Mouse (Mus musculus): ENCODE data around the gene Hhat. TPM values are rescaled to one million over a fixed set of nuclear protein-coding genes. Genes with fewer than 3 reads are reported as not detected.

The Hhat gene
- total RNA-seq, 2 experiments from 2014 or later: not detected

- no peak for ATAC-seq (replicated peaks; ENCODE audit: low FRiP score, poor library complexity, severe bottlenecking)
Observed at GRCm38 (mm10) chr1:192457037-192457436, 314.0 kb downstream of the Hhat start.

- no peak for ATAC-seq (replicated peaks; ENCODE audit: low FRiP score, poor library complexity, severe bottlenecking)
Observed at GRCm38 (mm10) chr1:192454981-192455380, 316.0 kb downstream of the Hhat start.

GRCm38 (mm10) chr1:192454501-192454900, 316.5 kb downstream of the Hhat start:
- no peak for ATAC-seq (replicated peaks; ENCODE audit: low FRiP score, poor library complexity, severe bottlenecking)

- ATAC-seq (replicated peaks; ENCODE audit: low FRiP score, poor library complexity, severe bottlenecking): no peak
Observed at GRCm38 (mm10) chr1:192451722-192452121, 319.3 kb downstream of the Hhat start.

- no peak for ATAC-seq (replicated peaks; ENCODE audit: low FRiP score, poor library complexity, severe bottlenecking)
Observed at GRCm38 (mm10) chr1:192450425-192450824, 320.6 kb downstream of the Hhat start.

- ATAC-seq (replicated peaks; ENCODE audit: low FRiP score, poor library complexity, severe bottlenecking): no peak
Observed at GRCm38 (mm10) chr1:192449572-192450351, 321.3 kb downstream of the Hhat start.

- no peak for ATAC-seq (replicated peaks; ENCODE audit: low FRiP score, poor library complexity, severe bottlenecking)
Observed at GRCm38 (mm10) chr1:192448512-192448911, 322.5 kb downstream of the Hhat start.

GRCm38 (mm10) chr1:192447666-192448065, 323.4 kb downstream of the Hhat start:
- ATAC-seq (replicated peaks; ENCODE audit: low FRiP score, poor library complexity, severe bottlenecking): no peak

Other genes starting within 250 kb of the Hhat start
- not detected in 2 replicates for gene Sertad4, start 84.5 kb upstream of the Hhat start, total RNA-seq (2015; ENCODE audit: low replicate concordance)
- gene Sertad4, start 84.5 kb upstream of the Hhat start, total RNA-seq (2017; ENCODE audit: low replicate concordance): 0.39 TPM in 1 of 2 replicates, not detected in the other

All from erythroid progenitor cell, adult 5-6 weeks (primary cell).